Mouse (Mus musculus): ENCODE measurements around the gene 1700037H04Rik. TPM values are rescaled to one million over a fixed set of nuclear protein-coding genes. Genes with fewer than 3 reads are reported as not detected.

1700037H04Rik gene
- polyA plus RNA-seq, 1 experiment: 208 TPM

DNA sequence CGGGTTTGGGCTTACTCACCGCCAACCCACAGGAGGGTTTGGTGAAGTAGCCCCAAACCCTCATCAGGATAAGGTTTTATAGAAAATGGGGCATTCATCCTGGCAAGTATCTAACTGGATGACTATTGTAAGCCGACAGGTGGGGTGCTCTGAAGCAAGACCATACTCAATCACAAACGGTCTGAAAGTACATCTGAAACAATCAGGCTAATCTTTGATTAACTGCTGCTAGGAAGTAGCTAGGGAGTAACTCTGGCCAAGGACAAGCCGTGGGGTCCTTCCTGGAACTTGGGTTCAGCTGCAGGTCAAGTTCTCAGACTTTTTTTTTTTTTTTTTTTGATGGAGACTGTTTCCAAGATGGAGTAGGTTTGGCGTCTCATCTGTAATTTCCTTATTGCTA is 8.1 kb upstream of the 1700037H04Rik start:
- TF ChIP-seq GATA1 (IDR thresholded peaks at IDR 0.05; ENCODE audit: low read length): no peak

DNA sequence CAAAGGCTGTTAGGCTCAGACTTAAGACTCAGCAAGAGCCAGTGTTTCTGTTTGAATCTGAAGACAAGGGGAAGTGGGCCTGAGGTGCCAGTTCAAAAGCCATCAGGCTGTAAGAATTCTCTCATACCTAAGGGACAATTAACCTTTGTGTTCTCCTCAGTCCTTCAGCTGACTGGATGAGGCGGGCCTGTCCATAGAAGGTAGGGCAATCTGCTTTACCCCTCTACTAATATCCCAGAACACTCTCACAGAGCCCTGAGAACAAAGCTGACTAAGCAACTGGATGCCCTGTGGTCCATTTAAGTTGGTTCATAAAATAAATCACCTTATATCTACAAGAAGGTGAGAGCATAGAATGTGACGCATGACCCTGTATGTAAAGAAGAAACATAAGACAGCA is 6.3 kb upstream of the 1700037H04Rik start:
- no peak for TF ChIP-seq GATA1 (IDR thresholded peaks at IDR 0.05; ENCODE audit: low read length)

DNA sequence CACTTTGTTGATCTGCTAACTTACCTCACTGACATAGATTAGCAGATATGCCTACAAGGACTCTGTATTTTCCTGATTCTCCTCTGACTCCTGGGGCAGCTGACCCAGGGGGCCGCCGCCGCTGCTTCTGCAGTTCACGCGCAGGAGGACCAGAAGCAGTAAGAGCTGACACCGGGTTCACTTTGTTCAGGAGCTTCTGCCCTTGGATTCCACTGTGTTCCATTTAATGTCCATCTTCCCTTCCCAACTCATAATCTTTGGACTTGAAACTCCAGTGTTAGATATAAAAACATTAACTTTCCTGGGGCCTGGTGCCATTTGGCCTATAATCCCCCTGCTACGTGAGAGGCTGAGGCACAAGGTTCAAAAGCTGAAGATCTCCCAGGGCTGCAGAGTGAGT is 4.0 kb upstream of the 1700037H04Rik start:
- TF ChIP-seq GATA1 (IDR thresholded peaks at IDR 0.05; ENCODE audit: low read length): no peak

DNA sequence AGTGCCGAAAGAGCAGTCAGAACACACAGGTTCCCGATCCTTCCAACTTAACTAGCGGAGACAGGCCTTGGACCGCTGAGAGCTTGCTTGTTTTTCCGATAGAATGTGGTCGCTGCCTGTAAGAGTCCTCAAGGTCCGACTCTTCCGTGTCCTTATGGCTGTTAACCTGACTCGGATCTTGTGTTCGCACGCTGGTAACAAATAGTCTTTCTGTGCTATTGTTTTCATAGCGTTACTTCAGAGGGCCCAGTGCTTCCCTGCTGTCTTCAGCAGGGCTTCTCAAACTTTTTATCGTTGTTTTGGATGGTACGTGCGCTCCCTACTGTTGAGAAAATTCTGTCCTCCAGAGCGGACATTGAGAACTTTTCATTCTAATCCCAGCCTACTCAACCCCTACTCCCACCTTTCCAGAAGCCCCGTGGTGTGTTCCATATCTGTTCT is 810 bp upstream of the 1700037H04Rik start:
- no peak for TF ChIP-seq GATA1 (IDR thresholded peaks at IDR 0.05; ENCODE audit: low read length)

DNA sequence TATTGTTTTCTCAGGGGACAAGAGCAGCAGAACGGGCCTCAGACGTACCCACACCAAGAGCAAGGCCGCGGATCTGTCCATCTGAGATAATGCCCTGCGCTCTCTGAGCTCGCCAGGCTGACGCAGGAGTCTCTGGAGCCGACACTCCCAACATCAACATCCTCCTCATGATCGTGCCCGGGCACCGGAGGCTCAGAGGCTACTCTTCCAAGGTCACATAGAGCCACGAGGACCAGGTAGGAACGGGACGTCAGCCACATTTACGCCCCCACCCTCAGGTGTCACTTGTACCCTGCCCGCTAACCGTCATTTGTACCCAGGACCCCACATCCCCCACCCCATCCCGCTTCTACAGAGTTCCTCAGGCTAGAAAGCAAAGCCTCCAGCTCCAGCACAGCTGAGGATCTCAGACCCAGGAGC is 380 bp downstream of the 1700037H04Rik start:
- TF ChIP-seq GATA1 (IDR thresholded peaks at IDR 0.05; ENCODE audit: low read length): no peak

DNA sequence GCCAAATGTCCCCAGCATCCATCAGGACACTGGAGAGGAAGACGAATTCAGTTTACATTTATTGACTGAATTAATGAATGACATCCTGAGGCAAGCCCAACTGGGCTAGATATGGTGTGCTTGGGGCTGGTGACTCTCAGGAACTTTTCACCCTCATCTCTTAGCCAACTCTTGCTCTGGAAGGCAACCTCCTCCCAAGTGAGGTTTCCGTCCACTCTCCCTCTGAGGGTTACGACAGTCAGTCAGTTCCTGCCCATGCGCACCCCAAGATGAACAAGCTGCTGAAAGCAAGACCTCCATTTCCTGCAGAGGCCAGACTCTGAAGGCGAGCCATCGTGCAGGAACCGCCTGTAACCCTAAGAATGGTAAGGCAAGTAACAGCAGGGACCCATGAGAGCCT is 2.9 kb downstream of the 1700037H04Rik start:
- no peak for TF ChIP-seq GATA1 (IDR thresholded peaks at IDR 0.05; ENCODE audit: low read length)

DNA sequence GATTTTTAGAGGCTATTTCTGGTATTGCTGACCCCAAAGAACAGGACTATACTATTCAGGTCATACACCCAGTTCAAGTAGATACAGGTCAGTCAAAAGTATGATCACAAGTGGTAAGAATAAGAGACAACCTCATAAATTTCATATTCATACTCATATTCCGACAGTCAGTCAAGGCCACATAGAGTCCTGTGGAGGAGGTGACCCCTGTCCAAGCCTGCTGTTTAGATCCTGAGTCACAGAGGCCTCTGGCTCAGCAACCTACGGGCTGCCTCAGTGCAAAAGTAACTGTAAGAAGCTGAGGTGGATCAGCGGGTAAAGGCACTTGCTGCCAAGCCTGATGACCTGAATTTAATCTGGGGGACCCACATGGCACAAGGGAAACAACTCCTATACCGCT is 5.8 kb downstream of the 1700037H04Rik start:
- no peak for TF ChIP-seq GATA1 (IDR thresholded peaks at IDR 0.05; ENCODE audit: low read length)

DNA sequence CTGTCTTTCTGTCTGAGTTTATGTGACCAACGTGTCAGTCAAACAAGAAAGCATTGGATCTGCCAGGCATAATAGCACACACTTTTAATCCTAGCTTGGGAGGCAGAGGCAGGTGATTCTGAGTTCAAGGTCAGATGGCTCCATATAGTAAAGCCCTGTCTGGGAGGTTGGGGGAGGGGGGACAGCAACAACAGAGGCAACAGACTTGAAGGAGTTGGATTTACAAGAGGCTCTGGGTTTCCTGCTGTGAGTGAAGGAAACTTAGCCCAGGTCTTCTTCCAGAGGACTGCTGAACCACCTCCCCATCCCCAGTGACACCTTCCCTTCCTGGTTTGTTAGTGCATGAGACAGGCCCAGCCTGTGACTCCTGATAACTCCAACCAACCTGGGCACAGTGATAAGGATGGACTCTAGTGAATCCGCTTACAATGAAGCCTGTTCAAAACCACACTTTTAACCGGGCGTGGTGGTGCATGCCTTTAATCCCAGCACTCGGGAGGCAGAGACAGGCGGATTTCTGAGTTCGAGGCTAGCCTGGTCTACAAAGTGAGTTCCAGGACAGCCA is 7.6 kb downstream of the 1700037H04Rik start:
- no peak for TF ChIP-seq GATA1 (IDR thresholded peaks at IDR 0.05; ENCODE audit: low read length)

DNA sequence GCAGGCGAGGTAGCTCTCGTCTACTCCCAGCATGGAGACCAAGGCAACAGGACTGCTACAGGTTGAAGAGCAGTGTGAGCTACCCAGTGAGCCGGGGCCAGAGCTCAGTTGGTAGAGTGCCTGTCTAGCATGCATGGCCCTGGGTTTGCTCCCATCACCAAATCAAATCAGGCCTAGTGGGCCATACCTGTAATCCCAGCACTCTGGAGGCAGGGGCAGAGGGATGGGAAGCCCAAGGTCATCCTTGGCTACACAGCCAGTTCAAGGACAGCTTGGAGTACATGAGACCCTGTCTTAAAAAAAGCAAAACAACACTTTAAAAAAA is 10.7 kb downstream of the 1700037H04Rik start:
- TF ChIP-seq GATA1 (IDR thresholded peaks at IDR 0.05; ENCODE audit: low read length): no peak

DNA sequence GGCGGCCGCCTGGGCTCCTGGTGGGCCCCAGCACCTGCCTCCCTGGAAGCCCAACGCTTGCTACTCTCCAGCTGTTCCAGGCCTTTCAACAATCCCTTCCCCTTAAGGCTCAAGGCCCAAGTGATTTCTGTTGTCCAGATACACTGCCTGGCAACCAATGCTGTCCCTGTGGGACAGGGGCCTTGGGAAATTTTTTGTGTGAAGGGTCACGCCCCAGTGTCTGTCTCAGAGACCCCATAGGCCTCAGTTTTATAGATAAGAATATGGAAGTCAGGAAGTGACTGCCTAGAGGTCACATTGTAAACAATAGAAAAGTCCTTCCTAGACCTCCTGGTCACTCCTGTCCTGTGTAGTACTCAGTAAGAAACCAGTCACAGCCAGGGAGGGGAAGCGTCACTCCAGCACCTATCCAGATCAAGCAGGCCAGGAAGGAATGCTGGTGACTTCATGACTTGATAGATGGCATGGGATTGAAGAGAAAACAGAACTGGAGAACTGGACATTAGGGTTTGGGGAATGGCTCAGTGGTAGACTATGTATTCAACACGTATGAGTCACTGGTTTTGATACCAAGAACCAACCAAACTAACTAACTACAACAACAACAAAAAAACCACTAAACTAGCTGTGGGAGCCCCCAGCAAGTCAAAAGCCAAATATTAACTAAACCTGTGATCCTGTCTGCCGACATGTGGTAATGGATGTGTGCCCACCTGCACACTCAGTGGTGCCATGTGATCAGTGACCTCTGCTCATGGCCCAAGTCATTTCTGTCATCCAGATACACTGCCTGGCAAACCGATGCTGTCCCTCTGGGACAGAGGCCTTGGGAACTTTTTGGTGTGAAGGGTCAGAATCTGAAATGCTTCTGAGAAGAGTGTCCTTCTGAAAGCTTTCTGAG is 11.3 kb downstream of the 1700037H04Rik start:
- no peak for TF ChIP-seq GATA1 (IDR thresholded peaks at IDR 0.05; ENCODE audit: low read length)

DNA sequence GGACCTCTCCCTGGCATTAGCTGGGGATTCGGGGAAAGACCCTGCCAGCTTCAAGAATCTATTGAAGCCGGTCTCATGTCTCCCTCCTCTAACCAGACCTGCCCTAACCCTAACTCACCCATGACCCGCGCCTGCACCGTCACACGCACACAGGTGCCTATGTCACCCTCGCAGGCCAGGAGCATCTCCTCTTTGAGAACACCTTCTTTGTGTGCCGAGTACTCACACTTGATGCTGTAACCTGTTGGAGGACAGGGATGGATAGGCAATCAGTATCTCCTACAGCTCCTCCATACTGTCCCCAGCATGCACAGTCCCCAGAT is 12.9 kb downstream of the 1700037H04Rik start:
- TF ChIP-seq GATA1 (IDR thresholded peaks at IDR 0.05; ENCODE audit: low read length): no peak

DNA sequence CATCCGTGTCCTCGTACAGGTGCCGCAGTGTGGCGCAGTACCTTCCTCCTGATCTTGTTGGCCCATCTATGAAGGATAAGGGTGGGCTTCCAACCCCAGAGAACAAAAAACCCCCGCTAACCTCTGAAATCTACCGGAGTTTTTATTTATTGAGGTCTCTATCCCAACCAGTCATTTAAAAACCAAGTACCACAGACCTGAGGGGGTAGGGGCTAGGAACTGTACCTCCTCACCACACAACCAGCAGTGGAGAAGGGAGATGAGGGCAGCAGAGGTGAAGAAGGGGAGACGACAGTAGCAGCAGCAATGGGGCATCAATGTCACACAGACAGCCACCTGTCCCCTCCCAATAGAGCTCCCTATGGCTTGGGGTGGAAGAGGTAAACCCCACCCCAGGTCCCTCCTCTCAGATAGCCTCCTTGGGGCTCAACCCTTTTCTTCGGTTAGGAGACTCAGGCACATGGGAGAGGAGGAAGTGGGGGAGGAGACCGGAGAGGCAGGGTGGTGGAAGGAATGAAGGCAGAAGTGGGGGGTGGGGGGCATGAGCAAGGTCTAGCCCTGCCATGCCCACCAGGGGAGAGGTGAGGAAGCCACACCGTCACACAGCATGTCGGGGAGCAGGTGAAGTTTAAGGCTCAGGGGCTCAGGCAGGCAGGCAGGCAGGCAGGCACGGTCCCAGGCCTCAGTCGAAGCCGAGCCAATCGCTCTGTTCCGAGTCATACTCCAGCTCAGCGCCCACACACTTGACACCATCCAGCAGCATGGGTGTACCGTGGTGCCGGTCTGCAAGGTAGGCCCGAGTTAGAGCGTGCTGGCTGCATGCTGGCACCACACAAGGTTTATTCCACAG is 13.5 kb downstream of the 1700037H04Rik start:
- no peak for TF ChIP-seq GATA1 (IDR thresholded peaks at IDR 0.05; ENCODE audit: low read length)

DNA sequence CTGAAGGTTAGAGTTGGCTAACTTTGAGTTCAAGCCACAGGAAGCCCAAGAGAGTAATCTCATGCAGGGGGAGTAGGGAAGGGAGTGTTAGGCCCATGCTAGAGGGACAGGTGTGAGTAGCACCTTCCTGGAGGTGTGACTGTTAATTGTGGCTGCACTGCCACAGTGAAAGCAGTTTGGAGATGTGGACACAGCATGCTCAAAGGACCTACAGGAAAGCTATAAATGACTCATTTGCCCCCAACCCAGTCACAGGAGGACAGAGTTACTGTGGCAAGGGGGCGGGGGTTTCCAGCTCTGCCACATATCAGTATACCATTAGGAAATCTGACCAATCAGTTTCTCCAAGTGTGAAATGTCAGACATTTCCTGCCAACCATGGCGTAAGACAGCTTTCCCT is 14.3 kb downstream of the 1700037H04Rik start:
- no peak for TF ChIP-seq GATA1 (IDR thresholded peaks at IDR 0.05; ENCODE audit: low read length)

DNA sequence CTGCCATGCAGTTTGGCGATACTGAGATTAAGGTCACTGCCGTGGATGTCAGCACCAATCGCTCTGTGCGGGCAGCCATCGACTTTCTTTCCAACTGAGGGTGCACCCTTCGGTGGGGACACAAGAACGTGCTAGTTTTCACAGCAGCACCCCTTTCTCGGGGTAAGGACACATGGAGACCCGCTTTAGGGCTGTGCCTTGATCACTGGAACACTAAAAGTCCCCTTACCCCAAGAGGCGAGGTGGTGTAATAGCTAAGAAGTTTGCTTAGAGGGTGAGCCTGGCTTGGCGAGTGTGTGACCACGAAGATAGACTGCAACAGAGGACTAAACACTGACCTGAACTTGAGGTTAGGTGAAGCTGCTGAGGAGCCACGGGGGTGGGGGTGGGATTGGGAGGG is 14.8 kb downstream of the 1700037H04Rik start:
- no peak for TF ChIP-seq GATA1 (IDR thresholded peaks at IDR 0.05; ENCODE audit: low read length)

DNA sequence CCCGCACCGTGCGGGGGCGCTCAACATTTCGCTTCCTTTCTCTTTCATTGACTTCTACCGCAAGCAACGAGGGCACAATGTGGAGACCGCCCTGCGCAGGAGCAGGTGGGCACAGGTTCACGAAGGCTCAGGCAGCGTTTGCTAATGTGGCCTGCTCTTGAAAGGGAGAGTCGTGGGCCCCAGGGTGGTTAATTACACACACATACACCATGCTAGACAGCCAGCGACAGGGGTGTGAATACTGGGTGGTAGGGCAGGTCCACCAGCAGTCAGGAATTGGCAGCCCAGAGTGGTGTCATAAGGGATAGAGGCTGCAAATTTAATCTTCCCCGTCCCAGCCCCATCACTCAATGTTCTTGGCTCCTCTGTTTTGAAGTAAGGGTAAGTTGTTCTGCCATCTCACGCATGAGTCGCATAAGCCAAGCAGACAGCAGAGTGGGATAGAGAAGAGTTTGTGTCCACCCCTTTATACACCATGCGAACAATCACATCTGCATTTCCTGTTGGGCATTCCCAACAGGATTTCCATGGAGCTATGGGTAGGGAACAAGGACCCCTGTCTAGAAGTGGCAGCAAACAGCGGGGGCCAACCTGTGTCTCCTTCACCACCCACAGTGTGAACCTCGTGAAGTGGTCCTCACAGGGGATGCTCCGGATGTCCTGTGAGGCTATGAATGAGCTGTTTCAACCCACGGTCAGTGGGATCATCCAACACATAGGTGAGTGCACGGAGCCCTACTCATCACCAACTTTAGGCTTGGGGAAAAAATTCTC is 16.7 kb downstream of the 1700037H04Rik start:
- no peak for TF ChIP-seq GATA1 (IDR thresholded peaks at IDR 0.05; ENCODE audit: low read length)

DNA sequence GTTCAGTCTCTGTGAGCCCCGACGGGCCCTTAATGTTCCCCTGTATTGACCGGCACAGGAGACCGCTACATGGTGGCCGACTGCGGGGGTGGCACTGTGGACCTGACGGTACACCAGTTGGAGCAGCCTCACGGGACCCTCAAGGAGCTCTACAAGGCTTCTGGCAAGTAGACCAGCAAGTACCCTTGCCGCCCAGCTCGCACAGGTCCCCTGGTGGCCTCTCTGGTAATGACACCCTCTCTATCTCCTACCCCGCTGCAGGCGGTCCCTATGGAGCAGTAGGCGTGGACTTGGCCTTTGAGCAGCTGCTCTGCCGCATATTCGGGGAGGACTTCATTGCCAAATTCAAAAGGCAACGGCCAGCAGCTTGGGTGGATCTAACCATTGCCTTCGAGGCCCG is 17.3 kb downstream of the 1700037H04Rik start:
- TF ChIP-seq GATA1 (IDR thresholded peaks at IDR 0.05; ENCODE audit: low read length): no peak
